Mouse (Mus musculus): ENCODE data around the gene Chrm3.

- TF ChIP-seq CTCF (IDR thresholded peaks at IDR 0.05; ENCODE audit: insufficient read depth, low read length) (no peak), POLR2A (IDR thresholded peaks at IDR 0.05; ENCODE audit: borderline replicate concordance, extremely low read depth, low read depth, low read length) (no peak)
Measured at GRCm38 (mm10) chr13:10068927-10069580, 291.6 kb downstream of the Chrm3 start.

Measured in lung, adult 2 months (tissue).